Mouse (Mus musculus) fat pad, adult 2 months (tissue): ENCODE measurements around the gene Gm44503.

Experiments
- DNase-seq: peaks from one replicate; pipeline ENCODE4 v3.0.0-alpha.2; 2011; ENCODE audit warnings: low read depth, low spot score; ENCODE audit errors: extremely low read depth

Gm44503 gene

DNA sequence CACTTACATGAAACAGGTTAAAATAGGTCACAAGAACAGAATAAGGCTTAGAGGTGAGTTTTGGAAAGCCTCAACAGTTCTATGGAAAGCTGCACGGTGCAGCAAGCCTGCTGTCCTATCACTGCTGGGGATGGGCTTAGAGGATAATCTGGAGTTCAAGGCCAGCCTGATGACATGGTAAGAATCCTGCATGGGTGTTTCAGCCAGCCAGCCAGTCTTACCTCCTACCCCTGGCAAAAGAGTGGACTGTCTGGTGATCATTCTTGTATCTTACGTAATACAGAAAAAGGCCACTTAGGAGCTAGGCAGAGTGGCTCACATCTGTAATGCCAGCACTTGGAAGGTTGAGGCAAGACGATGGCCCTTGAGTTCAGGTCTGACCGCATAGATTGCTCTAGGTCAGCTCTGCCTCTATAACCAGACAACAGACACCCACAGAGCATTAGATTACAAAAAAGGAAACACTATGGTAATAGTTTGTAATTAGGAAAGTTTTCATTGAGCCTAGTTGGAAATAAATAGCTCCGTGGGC is 62.0 kb downstream of the Gm44503 start:
- peak; percentile 50 for DNase-seq

DNA sequence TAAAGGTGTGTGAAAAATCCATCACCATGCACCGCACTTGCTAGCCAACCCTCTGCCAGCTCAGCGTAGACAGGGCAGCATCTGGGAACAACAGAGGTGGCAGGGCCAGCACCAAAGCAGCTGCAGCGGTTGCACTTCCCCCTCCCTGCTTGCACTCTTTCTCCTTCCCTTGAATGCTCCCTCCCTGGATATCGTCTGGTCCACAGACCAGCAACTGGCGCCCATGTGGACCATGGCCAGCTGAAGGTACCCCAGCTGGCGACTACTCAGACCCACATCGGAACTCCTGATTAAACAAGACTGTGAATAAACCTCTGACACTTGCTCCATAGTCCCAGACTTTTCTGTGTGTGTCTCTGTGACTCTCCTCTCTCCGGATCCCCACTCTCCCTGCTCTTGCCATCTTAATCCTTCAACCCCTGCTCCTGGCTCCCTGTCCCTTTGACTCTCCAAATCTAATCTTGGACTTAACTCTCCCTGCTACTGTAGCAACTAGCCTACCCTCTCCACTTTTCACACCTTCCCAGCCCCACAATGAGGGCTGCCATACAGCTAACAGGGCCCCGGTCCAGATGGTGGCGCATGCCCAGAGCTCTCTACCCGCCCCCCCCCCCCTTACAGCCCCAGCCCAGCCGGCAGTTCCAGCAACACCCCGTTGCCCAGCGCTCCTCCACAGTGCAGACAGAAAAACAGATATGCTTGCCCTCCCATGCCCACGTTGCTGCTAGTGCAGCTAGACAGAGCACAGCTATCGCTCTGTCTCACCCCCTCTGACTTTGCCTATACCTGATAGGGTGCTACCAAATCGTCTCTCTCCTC is 67.4 kb downstream of the Gm44503 start:
- DNase-seq = no peak

DNA sequence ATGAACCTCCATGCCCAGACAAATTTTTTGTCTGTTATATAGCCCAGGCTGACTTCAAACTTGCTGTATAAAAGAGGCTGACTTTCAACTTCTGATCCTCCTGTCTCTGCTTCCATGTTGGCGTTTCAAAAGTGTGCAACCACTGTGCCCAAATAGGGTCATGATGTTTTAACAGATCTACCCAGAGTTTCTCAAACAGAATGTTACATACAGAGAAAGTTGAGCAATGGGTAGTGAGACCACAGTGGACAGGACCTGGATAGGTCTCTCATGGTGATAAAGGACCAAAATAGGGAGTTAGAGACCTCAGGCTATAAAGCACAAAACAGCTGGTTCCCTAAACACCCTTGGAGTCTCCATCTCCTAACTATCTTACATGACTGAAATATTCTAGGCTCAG is 71.8 kb downstream of the Gm44503 start:
- DNase-seq = no peak

DNA sequence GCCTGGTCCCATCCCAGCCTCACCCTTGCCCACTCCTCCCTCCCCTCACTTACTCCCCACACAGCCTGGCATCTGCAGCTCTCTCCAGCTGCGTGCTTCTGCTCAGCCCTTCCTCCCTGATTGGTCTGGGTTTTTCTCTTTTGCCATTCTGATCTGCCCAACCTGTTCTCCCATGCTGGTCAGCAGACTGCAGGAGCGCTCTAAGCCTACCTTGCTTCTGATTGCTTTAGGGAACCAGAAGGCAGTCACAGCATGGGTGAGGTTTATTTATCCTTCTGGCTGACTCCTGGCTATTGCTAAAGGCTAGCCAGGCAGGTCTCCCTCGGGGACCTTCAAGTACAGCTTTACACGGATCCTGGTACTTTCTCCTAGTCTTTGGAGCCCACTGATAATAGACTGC is 72.8 kb downstream of the Gm44503 start:
- no peak for DNase-seq

DNA sequence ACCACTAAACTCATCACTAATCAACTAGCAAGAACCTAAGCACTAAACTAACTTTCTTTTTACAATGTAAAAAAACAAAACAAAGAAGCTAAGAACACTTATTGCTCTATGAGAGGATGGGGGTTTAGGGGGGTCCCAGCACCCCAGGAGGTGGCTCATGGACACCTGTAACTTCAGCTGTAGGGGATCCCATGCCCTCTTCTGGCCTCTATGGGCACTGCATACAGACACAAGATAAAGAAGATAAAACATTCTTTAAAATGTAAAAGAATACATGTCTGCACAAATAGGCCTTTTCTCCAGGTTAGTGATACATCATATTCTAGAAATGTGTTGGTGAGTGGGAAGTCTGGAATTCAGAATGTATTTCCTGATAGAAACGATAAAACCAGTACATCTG is 74.8 kb downstream of the Gm44503 start:
- DNase-seq = no peak

DNA sequence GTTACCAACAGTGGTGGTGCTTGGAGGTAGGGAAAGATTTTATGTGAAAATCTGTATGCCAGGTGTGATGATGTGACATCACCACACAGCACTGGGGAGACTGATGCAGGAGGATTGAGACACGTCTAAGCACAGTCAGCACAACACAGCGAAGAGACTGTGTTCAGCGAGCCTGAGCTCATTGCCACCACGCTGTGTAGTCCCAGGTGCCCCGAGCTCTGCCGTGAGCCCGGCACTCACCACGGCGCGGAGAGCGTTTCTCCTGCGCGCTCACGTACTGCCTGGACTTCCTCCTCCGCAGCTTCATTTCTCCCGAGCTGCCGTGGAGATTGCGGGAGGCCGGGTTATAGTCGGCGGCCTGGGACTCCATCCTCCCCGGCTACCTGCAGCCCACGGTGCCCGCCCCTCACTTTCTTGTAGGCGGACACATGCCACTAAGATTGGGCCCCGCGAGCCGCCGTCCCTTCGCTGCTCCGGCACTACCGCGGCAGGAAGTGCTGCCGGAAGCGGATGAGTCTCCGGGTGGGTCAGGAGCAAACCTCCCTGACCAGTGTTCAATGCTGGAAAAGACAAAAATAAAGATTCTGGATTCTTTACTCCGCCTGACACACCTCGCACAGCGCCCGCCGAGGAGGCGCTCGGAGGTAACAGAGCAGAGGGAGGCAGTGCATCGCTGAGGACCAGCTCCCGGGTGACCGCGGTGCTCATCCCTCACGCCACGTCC is 80.7 kb downstream of the Gm44503 start:
- no peak for DNase-seq

DNA sequence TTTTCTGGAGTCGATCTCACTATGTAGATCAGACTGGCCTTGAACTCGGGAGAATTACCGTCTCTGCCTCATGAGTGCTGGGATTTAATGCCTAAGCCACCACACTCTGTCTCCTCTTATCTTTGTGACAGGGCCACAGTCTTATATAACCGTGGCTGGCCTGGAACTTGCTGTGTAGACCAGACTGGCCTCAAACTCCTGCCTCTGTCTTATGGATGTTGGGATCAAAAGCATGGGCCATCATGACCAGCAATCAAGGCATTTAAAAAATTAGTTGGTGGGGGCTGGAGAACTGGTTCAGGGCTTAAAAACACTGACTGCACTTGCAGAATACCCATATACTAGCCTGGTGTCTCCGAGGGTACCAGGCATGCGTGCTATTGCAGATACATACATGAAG is 81.4 kb downstream of the Gm44503 start, which contains the start of gene Pigb:
Gene Pigb, minus strand, starts transcription at position 299 of the 400 bp plus-strand sequence.
- no peak for DNase-seq

DNA sequence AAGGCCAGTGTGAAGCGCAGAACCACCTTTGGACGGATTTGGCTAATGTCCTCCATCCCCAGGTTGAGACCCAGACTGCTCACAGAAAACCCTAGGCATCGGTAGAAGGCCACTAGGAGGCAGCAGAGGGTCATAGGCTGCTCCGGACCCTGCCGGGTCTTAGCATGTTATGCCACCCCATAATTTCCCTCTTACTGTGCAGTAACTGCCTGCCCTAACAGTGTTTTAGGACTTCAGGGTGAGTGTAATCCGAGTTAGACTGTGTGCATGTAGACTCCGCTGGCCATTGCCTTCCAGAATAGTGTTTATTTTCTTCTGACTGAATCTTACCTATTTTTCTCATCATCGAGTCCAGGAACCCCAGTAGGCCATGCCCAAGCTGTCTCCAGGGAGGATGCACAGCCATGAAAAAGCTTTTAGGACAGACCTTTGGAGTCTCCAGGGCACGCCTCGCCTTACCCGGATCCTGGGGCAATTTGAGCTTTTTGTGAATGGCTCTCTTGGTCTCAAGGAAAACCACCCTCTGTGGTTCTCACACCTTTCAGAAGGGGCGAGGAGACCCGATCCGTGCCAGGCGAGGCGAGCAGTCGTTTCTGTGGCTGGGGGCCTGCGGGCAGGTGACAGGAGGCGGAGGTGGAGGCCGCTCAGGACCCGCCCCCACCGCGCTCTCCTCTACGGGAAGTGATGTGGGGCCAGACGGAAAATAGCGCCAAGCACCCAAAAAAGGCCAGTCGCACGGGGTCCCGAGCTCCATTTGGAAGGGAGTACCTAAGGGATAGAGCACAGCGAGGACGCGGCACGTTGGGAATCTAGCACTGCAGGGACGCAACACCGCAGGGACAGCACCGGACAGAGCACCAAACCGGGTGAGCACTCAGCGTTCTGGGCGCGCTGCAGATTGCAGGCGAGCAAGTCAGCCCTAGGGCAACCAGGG is 85.8 kb downstream of the Gm44503 start, which contains the start of gene Rab27a:
Gene Rab27a, plus strand, starts transcription at position 709 of the 934 bp plus-strand sequence.
- DNase-seq = no peak

DNA sequence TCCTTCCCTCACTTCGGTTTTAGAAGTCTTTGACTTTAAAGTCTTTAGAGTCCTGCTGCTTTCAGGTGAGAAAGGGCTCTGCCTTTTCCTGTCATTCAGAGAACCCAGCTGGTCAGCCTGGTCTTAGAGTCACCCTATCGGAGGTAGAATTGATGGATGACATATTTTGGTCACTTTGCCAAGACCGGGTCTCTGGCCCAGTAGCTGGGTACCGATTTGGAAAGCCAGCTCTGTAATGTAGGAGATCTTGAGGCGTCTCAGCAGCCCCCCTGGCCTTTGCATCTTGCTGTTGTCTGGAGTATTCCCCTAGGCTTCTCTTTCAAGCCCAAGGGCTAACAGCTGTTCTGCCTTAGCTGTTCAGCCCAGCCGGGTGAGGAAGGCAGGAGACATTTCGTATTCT is 86.6 kb downstream of the Gm44503 start:
- DNase-seq = no peak

DNA sequence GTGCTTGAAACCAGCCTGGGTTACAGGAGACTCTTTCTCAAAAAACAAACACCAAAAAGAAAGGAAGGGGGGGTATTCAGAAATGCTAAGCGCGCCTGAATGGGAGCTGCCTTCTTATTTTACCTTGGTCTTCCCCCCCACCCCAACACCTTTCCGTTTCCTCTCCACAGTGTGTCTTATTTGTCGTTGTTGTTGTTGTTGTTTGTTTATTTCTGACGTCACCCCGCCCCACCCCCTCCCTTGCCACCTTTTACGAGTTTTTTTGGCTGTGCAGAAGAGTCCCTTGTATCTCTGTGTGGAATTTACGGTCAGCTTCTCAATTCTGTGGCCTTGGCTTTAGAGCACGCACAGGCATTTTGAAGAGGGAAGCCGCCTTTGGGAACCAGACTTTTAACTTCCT is 87.1 kb downstream of the Gm44503 start:
- no peak for DNase-seq

DNA sequence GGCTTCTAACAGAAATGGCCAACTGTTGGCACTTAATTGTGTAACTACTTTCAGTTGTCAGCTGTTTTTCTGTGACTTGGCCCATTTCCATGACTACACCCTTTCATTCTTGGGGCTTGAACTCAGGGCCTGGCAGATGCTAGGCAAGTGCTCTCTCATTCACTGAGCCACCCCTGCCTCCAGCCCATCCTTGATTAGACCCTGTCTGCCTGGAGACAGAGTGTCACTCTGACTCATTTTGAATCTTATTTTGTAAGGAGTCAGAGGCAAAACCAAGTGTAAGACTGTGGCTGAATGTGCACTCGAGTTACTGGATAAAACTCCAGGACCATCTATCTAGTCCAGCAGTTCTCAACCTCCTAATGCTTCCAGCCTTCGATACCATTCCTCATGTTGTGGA is 89.3 kb downstream of the Gm44503 start:
- DNase-seq = no peak

DNA sequence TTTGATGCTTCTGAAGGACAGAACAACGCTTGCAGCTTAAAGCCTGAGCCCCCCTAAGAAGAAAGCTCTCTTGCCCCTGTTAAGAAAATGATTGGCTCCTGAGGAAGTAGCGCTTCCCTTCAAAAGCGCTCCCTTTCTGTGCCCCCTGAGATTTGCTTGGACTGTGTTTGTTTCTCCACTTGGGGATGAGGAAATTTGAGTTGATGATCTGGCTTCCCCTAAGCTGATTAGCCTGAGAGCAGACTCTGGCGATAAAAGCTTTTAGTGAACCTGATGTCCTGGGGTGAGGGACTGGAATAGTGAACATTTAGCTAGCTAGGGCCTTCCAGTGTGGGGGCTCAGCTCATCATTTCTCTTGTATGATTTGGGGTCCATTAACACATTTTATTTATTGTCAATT is 90.3 kb downstream of the Gm44503 start:
- no peak for DNase-seq

DNA sequence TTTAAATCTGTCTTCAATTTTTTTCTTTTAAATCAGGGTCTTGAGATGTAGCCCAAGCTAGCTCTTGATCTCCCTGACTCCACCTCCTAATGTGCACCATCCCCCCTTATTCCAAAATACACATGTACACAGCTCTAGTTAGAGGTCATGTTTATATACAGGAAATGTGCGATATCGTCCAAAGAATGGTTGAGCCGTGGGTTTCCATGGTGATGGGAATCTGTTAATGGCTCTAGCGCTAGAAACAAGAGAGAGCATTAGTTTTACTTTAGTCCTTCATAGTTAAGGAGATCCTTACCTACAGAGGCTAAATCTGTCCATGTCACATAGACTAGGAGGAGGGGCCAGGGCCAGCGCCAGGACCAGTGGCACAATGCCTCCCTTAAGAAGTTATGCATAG is 91.2 kb downstream of the Gm44503 start:
- DNase-seq = no peak

DNA sequence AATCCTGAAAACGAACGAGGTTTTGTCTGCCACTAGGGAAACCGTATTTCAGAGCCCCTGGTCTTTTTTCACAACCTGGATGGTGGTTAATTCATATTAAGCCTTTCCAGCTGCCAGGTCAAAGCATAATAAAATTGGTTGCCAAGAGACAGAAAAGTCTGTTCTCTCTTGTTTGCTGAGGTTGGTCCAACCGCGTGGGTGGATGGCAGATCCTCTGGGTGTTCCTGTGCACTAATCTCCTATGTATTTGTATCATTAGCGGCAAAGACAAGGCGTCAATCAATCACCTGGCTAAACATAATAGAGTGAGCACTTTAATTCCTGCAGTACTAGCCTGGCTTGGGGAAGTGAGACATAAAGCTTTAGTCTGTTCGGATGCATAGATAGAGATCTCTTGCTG is 92.0 kb downstream of the Gm44503 start:
- peak; percentile 99 for DNase-seq

DNA sequence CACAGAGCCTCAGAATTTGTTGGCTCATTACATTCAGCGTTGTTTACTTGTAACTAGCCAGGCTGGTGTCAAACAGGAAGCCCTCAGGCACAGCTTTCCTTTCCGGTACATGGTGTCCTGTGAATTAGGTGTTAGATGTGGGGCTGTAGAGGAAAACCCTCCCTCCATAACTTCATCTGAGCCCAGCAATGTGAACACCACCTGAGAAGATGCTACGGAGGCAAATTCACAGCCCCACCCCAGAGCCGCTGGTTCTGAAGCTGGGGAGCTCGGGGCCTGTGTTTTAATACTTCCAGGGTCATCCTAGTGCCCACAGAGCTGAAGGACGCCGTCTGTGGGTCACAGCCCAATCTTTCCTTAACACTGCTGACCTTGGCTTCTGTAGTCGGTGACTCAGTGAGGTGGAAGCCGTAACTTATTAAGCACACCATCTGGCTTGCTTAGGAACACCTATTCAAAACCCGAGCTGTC is 96.8 kb downstream of the Gm44503 start:
- no peak for DNase-seq

DNA sequence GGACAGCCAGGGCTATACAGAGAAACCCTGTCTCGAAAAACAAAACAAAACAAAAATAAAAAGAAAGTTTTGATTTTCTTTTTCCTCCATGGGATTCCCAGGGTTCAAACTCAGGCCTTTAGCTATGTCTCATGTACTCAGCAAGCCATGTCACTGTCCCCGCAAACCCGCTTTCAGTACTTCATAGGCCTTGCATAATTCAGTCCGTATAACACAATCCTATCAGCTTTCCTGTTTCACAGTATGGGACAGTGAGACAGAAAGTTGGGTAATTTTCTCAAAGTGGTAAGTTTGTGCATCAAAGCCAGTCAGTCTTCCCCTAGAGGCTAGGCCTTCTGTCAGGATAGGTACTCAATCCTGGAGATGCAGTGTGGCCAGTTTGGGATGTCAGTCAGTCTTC is 100.6 kb downstream of the Gm44503 start:
- no peak for DNase-seq

DNA sequence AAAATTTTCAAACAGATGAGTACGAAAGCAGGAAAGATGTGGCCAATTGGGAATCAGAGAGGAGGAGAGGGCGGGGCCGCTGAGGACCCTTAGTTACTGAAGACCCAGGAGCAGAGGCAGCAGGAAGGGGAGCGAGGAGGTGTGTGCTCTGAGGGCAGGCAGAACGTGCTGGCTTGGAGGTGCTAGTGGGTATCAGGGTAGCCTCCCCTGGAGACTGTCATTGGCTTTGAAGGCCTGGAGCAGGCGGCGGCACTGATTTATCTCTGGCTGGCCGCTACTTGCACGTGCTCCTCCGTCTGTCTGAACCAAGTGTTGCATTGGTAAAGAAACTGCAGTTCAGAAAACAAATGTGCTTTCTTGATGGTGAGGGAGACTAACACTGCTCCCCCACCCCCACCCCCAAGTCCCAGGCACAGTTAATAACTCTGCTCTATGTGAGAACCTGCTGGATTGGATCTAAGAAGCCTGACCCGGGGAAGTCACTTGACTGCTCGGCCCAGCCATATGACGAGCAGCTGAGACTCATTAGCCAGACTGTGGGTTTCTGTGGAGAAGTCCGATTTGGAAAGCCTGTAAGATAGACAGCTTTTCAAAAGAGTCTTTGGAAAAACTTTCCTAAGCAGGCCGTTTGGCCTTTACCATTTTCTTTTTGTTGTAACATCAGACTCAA is 105.1 kb downstream of the Gm44503 start:
- DNase-seq = no peak
